Mouse (Mus musculus) intestine, postnatal 0 days (tissue): ENCODE results near the gene Arpc2. TPM values are rescaled to one million over a fixed set of nuclear protein-coding genes. Genes with fewer than 3 reads are reported as not detected.
A peak's percentile ranks its signal among the peaks of the same experiment; 100 is the strongest.

ENCODE experiments used
- ATAC-seq: fragments of 200-750 bp; cut with Nextera tagmentation; 2 replicates; pipeline ENCODE4 v1.8.0; 2017; ENCODE audit warnings: mild to moderate bottlenecking, moderate TSS enrichment, moderate library complexity
- H3K27ac ChIP-seq: fragments of 300-500 bp; sonication (generic); 2 replicates; pipeline ENCODE4 v1.5.1; 2014; ENCODE audit warnings: mild to moderate bottlenecking, low read depth, low read length, moderate library complexity
- H3K27me3 ChIP-seq: fragments of 300-500 bp; sonication (generic); replicated peaks from 2 replicates; pipeline ENCODE4 v1.6.1; 2014; ENCODE audit warnings: low read length, mixed read lengths; ENCODE audit not compliant: control insufficient read depth, insufficient read depth
- H3K36me3 ChIP-seq: fragments of 300-500 bp; sonication (generic); 2 replicates; pipeline ENCODE4 v1.6.1; 2014; ENCODE audit warnings: mild to moderate bottlenecking, moderate library complexity; ENCODE audit not compliant: control insufficient read depth, insufficient read depth
- H3K4me1 ChIP-seq: fragments of 300-500 bp; sonication (generic); replicated peaks from 2 replicates; pipeline ENCODE4 v1.6.1; 2014; ENCODE audit warnings: antibody characterized with exemption, low read length, mixed read lengths; ENCODE audit not compliant: control insufficient read depth, insufficient read depth
- H3K4me2 ChIP-seq: fragments of 300-500 bp; sonication (generic); replicated peaks from 2 replicates; pipeline ENCODE4 v1.6.1; 2014; ENCODE audit warnings: low read depth, mild to moderate bottlenecking, moderate library complexity
- H3K4me3 ChIP-seq: fragments of 300-500 bp; sonication (generic); 2 replicates; pipeline ENCODE4 v1.5.1; 2014; ENCODE audit warnings: low read depth, low read length
- H3K9ac ChIP-seq: fragments of 300-500 bp; sonication (generic); 2 replicates; pipeline ENCODE4 v1.6.1; 2014; ENCODE audit warnings: mild to moderate bottlenecking, low read depth, low read length
- H3K9me3 ChIP-seq: fragments of 300-500 bp; sonication (generic); 2 replicates; pipeline ENCODE4 v1.6.1; 2016; ENCODE audit warnings: mixed run types; ENCODE audit not compliant: control insufficient read depth
- CTCF ChIP-seq: sonication (generic); IDR thresholded peaks from 2 replicates; pipeline ENCODE4 v1.5.1; 2016; ENCODE audit warnings: low read depth, mild to moderate bottlenecking, control low read depth, antibody characterized with exemption, moderate library complexity
- WGBS: fragments of 180-500 bp; shearing (Covaris S2); extraction: QIAGEN DNeasy Blood & Tissue Kit; methylation state at CpG from one replicate; pipeline ENCODE4 v1.1.7; 2014; 5-methylcytosine and 5-hydroxymethylcytosine counted together
- polyA plus RNA-seq: library from polyadenylated mRNA; unstranded; fragments of >200 nt; fragmentation: Nextera tagmentation; extraction: Ambion mirVana; gene quantifications from 2 replicates; pipeline ENCODE4 v1.2.1, GENCODE M21; 2015

Arpc2 gene
- polyA plus RNA-seq, 1 experiment from 2014 or later: 529 TPM

GRCm38 (mm10) chr1:74294090-74294643, 58.3 kb downstream of the Arpc2 start:
- no peak for ATAC-seq
- Histone ChIP-seq H3K27ac (no peak overlapping the region; the same call in 1 of the 2 replicates), H3K9ac (no peak overlapping the region), H3K9me3 (no peaks in the 10 kb centered on the region), H3K36me3 (peaks cover 48% of the 10 kb centered on the region), H3K4me3 (no peak overlapping the region), H3K4me1 (peaks cover 39% of the 10 kb centered on the region), H3K27me3 (no peaks in the 10 kb centered on the region), H3K4me2 (no peak overlapping the region)
- no peak for TF ChIP-seq CTCF
- WGBS: 85% methylated on average over 3 of the region's 3 CpGs

GRCm38 (mm10) chr1:74294733-74295455, 59.0 kb downstream of the Arpc2 start:
- WGBS: 66% methylated on average over 6 of the region's 6 CpGs
- H3K9me3 ChIP-seq: no peaks in the 10 kb centered on the region
- TF ChIP-seq CTCF: peak; percentile 40
- H3K4me1 ChIP-seq: peaks cover 42% of the 10 kb centered on the region
- 0 out of 2 replicates have a peak overlapping the region, but pooled peaks have one; percentile 33 for H3K4me3 ChIP-seq
- ATAC-seq: peak; percentile 0; the same call in 1 of the 2 replicates
- H3K27ac ChIP-seq: peak overlapping the region; percentile 98
- H3K36me3 ChIP-seq: peaks cover 42% of the 10 kb centered on the region
- no peak overlapping the region; the same call in 1 of the 2 replicates for H3K9ac ChIP-seq
- peak overlapping the region; percentile 70 for H3K4me2 ChIP-seq
- H3K27me3 ChIP-seq: no peaks in the 10 kb centered on the region

GRCm38 (mm10) chr1:74295456-74296171, 59.7 kb downstream of the Arpc2 start:
- Histone ChIP-seq H3K9ac (peak overlapping the region; percentile 53), H3K4me1 (peaks cover 43% of the 10 kb centered on the region)
- no peak for TF ChIP-seq CTCF

GRCm38 (mm10) chr1:74296477-74296876, 60.6 kb downstream of the Arpc2 start:
- H3K27me3 ChIP-seq: no peaks in the 10 kb centered on the region
- no peak for TF ChIP-seq CTCF
- 15% methylated on average over 6 of the region's 6 CpGs for WGBS
- H3K4me2 ChIP-seq: peak overlapping the region; percentile 70
- no peak for ATAC-seq
- peak overlapping the region; percentile 98 for H3K27ac ChIP-seq
- peak overlapping the region; percentile 33 for H3K4me3 ChIP-seq
- H3K9ac ChIP-seq: peak overlapping the region; percentile 53
- H3K4me1 ChIP-seq: peaks cover 50% of the 10 kb centered on the region
- H3K36me3 ChIP-seq: peaks cover 27% of the 10 kb centered on the region
- H3K9me3 ChIP-seq: no peaks in the 10 kb centered on the region

More at GRCm38 (mm10) chr1:74295456-74296171, 59.7 kb downstream of the Arpc2 start:
- peak; percentile 90 for ATAC-seq
- no peaks in the 10 kb centered on the region for H3K9me3 ChIP-seq
- H3K27ac ChIP-seq: peak overlapping the region; percentile 98
- H3K4me3 ChIP-seq: peak overlapping the region; percentile 33
- peaks cover 36% of the 10 kb centered on the region for H3K36me3 ChIP-seq
- H3K27me3 ChIP-seq: no peaks in the 10 kb centered on the region
- peak overlapping the region; percentile 70 for H3K4me2 ChIP-seq
- 4% methylated on average over 9 of the region's 9 CpGs for WGBS

- Histone ChIP-seq H3K27ac (peak overlapping the region; percentile 98), H3K4me2 (peak overlapping the region; percentile 70), H3K9me3 (no peaks in the 10 kb centered on the region), H3K9ac (no peak overlapping the region), H3K27me3 (no peaks in the 10 kb centered on the region), H3K4me1 (peaks cover 56% of the 10 kb centered on the region), H3K36me3 (peaks cover 19% of the 10 kb centered on the region), H3K4me3 (no peak overlapping the region)
- TF ChIP-seq CTCF: no peak
- ATAC-seq: no peak
- 35% methylated on average over 3 of the region's 3 CpGs for WGBS
These were observed 61.4 kb downstream of the Arpc2 start for GRCm38 (mm10) chr1:74297269-74297668.
